ENCODE assay signal across 19 mouse cellular contexts in genomic region chr9:62240036-62240435, GRCm38 (mm10). TPM values are rescaled to one million over a fixed set of nuclear protein-coding genes. Genes with fewer than 3 reads are reported as not detected.
"Had no signal": no experiment of that assay in that cellular context is flagged by ENCODE, and none has a peak within 500 bp of the region (broad histone marks: within the 10 kb centered on the region; RNA-seq: fewer than 3 reads in every experiment).

No protein-coding gene starts in this region.

- H3K27me3 ChIP-seq: kidney, embryonic 15.5 days had no signal

- H3K4me2 ChIP-seq: kidney, embryonic 15.5 days; limb, embryonic 13.5 days had no signal

- H3K27ac ChIP-seq: kidney, embryonic 15.5 days; limb, embryonic 13.5 days; liver, embryonic 14.5 days had no signal

- H3K9me3 ChIP-seq: kidney, embryonic 15.5 days; limb, embryonic 13.5 days had no signal

- H3K9ac ChIP-seq: kidney, embryonic 15.5 days; limb, embryonic 13.5 days; liver, embryonic 14.5 days had no signal

- H3K4me3 ChIP-seq: kidney, embryonic 15.5 days; limb, embryonic 13.5 days had no signal

- DNase-seq: kidney, postnatal 14 days; left cerebral cortex, postnatal 4 days; lung, adult 18-20 months; midbrain, embryonic 14.5 days; right cerebral cortex, postnatal 4 days; spleen, adult 18-20 months; thymus, postnatal 36 days had no signal

- H3K36me3 ChIP-seq: kidney, embryonic 15.5 days; limb, embryonic 13.5 days had no signal

RNA-seq across cellular contexts. Expression of gene Spesp1, which starts 42.0 kb away (rescaled TPM):
- total RNA-seq: left cerebral cortex, adult 18-20 months; left cerebral cortex, postnatal 10 days; left cerebral cortex, postnatal 4 days; liver, adult 2 months; megakaryocyte-erythroid progenitor cell, adult 5-6 weeks; neutrophil, adult 5-6 weeks had no signal
- polyA plus RNA-seq: kidney, embryonic 15.5 days; large intestine, adult 2 months; limb, embryonic 13.5 days; liver, adult 2 months; liver, embryonic 14.5 days; lung, embryonic 16.5 days; midbrain, embryonic 14.5 days; stomach, embryonic 14.5 days; thymus, postnatal 0 days had no signal
